Mouse (Mus musculus) brain, embryonic 14.5 days (tissue): ENCODE data around the gene Xirp1.

Source experiments
- CTCF ChIP-seq: fragments of 200-500 bp; IDR thresholded peaks from 2 replicates; pipeline ENCODE4 v1.5.1; 2012; ENCODE audit warnings: inconsistent platforms, mild to moderate bottlenecking, moderate library complexity, borderline replicate concordance; ENCODE audit not compliant: insufficient read depth, insufficient read length; ENCODE audit errors: extremely low read depth
- POLR2A ChIP-seq: fragments of 200-500 bp; IDR thresholded peaks from 2 replicates; pipeline ENCODE4 v1.6.1; 2012; ENCODE audit warnings: mild to moderate bottlenecking, inconsistent platforms, borderline replicate concordance; ENCODE audit not compliant: poor library complexity, insufficient read depth, insufficient read length, severe bottlenecking; ENCODE audit errors: extremely low read depth

DNA sequence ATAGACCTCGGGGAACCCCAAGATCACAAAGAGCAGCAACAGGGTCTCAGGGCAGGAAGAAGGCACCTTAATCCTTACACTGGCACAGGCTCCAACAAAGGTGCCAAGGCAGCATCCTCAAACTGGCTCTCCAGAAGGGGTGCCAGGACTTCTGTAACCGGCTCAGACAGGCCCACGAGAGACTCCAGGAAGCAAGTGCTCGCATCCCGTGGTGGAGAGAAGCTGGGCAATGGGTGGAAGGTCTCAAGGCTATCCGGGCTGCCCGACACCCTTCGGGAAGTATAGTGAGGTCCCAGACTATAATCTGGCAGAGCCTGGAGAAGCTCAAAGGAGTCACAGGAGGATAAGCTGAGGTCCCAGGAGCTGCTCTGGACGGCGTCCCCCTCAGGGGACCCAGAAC lies 51.2 kb downstream of the Xirp1 start:
- TF ChIP-seq POLR2A = no peak
- TF ChIP-seq CTCF = no peak
